Mouse (Mus musculus) heart, adult 2 months (tissue): ENCODE results near the gene Eprs. TPM values are rescaled to one million over a fixed set of nuclear protein-coding genes. Genes with fewer than 3 reads are reported as not detected.

ENCODE experiments used
- DNase-seq, 2 experiments: peaks; one replicate each; pipeline ENCODE4 v3.0.0; 2021
- H3K27ac ChIP-seq: fragments of 200-600 bp; 2 replicates; pipeline ENCODE4 v1.8.1; 2022
- H3K27me3 ChIP-seq: fragments of 200-500 bp; 2 replicates; pipeline ENCODE4 v1.6.1; 2012; ENCODE audit warnings: mild to moderate bottlenecking, low read length, inconsistent platforms, mixed read lengths; ENCODE audit not compliant: control insufficient read depth, insufficient read depth
- H3K36me3 ChIP-seq: fragments of 200-500 bp; 2 replicates; pipeline ENCODE4 v1.6.1; 2012; ENCODE audit warnings: low read length, inconsistent platforms; ENCODE audit not compliant: control insufficient read depth, insufficient read depth
- H3K4me1 ChIP-seq: fragments of 200-500 bp; 2 replicates; pipeline ENCODE4 v1.6.1; 2011; ENCODE audit warnings: low read length; ENCODE audit not compliant: control insufficient read depth, insufficient read depth
- H3K4me3 ChIP-seq: fragments of 200-600 bp; 2 replicates; pipeline ENCODE4 v1.8.1; 2022
- H3K79me2 ChIP-seq: fragments of 200-500 bp; replicated peaks from 2 replicates; pipeline ENCODE4 v1.6.1; 2012; ENCODE audit warnings: mild to moderate bottlenecking, inconsistent platforms, low read length, moderate library complexity, mixed read lengths; ENCODE audit not compliant: control insufficient read depth, insufficient read depth
- H3K9ac ChIP-seq: fragments of 200-500 bp; 2 replicates; pipeline ENCODE4 v1.6.1; 2012; ENCODE audit warnings: low read depth, mild to moderate bottlenecking, control low read depth, inconsistent platforms, low read length, mixed read lengths
- CTCF ChIP-seq: fragments of 200-600 bp; IDR thresholded peaks from 2 replicates; pipeline ENCODE4 v1.8.1; 2022; ENCODE audit warnings: antibody characterized with exemption, mild to moderate bottlenecking, moderate library complexity
- EP300 ChIP-seq: fragments of 200-500 bp; IDR thresholded peaks from 2 replicates; pipeline ENCODE4 v1.6.1; 2011; ENCODE audit warnings: low read depth, low read length, control low read depth; ENCODE audit not compliant: insufficient read depth
- POLR2A ChIP-seq: fragments of 200-500 bp; IDR thresholded peaks from 2 replicates; pipeline ENCODE4 v1.6.1; 2011; ENCODE audit warnings: mild to moderate bottlenecking, low read depth, low read length, control low read depth; ENCODE audit not compliant: insufficient read depth
- WGBS: fragments of 180-500 bp; shearing (Covaris S2); methylation state at CpG from one replicate; pipeline ENCODE4 v1.1.7; 2018; 5-methylcytosine and 5-hydroxymethylcytosine counted together
- intact Hi-C: fragments of 180-260 bp; cut with DNase I; formaldehyde crosslinking; loops from one replicate; pipeline ENCODE4 v1.15.1; 2025
- polyA plus RNA-seq: library from polyadenylated mRNA; depleted of rRNA; stranded (reverse); fragments of >200 nt; gene quantifications from 2 replicates; pipeline ENCODE4 v1.2.3, GENCODE M21; 2012
- total RNA-seq, 2 experiments: library from RNA; stranded (reverse); gene quantifications; 2 replicates each; pipeline ENCODE4 v1.2.3; 2021

Eprs gene
- total and polyA plus RNA-seq, 3 experiments = 11.0 to 85.2 (median 63.9) TPM

DNA sequence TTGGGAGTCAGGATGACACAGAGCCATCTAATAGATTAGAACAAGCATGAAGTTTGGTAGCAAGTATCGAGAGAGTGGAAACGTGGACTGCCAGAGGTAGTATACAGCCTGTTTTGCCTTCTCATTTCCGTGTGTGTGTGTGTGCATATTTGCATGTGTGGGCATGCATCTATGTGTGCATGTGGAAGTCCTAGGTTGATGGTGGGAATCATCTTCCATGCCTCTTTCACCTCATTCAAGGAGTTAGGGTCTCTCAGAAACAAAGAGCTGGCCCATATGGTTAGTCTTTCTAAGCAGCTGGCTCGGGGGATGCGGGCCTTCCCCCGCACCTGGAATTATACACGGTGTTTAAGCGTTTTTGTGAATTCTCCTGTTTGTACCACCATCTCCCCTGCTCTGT lies 33.0 kb upstream of the Eprs start:
- Histone ChIP-seq H3K9ac (no peak overlapping the region), H3K27me3 (no peaks in the 10 kb centered on the region), H3K4me1 (peaks cover 3% of the 10 kb centered on the region), H3K27ac (peak overlapping the region; percentile 98), H3K36me3 (no peaks in the 10 kb centered on the region), H3K79me2 (no peaks in the 10 kb centered on the region), H3K4me3 (no peak overlapping the region)
- intact Hi-C loops = loop anchor here (5.0 kb wide), 1 partner anchor 128 kb away; the partner anchor contains the start of gene Rab3gap2
- no peak for DNase-seq
- WGBS = 89% methylated on average over 8 of the region's 8 CpGs
- no peak for TF ChIP-seq CTCF
- no peak for TF ChIP-seq POLR2A
- TF ChIP-seq EP300 = no peak

DNA sequence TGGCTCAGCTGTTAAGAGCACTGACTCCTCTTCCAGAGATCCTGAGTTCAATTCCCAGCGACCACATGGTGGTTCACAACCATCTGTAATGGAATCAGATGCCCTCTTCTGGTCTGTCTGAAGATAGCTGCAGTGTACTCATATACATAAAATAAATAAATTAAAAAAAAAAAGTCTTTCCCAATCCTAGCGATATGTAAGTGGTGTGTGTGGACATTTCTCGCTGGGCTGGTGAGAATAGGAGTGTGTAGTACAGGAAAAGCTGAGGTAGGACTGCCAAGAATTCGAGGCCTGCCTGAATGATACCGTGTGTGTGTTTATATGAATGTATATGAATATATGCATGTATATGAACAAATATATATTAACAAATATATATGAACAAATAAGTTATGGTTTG lies 31.5 kb upstream of the Eprs start:
- H3K27me3 ChIP-seq = no peaks in the 10 kb centered on the region
- H3K4me3 ChIP-seq = peak overlapping the region; percentile 72; the same call in 1 of the 2 replicates
- TF ChIP-seq CTCF (no peak), EP300 (no peak), POLR2A (no peak)
- WGBS = 44% methylated on average over 5 of the region's 5 CpGs
- no peaks in the 10 kb centered on the region for H3K79me2 ChIP-seq
- intact Hi-C loops = no loop called here
- peak overlapping the region; percentile 94 for H3K27ac ChIP-seq
- DNase-seq = no peak
- H3K36me3 ChIP-seq = no peaks in the 10 kb centered on the region
- H3K4me1 ChIP-seq = peaks cover 3% of the 10 kb centered on the region
- no peak overlapping the region for H3K9ac ChIP-seq

DNA sequence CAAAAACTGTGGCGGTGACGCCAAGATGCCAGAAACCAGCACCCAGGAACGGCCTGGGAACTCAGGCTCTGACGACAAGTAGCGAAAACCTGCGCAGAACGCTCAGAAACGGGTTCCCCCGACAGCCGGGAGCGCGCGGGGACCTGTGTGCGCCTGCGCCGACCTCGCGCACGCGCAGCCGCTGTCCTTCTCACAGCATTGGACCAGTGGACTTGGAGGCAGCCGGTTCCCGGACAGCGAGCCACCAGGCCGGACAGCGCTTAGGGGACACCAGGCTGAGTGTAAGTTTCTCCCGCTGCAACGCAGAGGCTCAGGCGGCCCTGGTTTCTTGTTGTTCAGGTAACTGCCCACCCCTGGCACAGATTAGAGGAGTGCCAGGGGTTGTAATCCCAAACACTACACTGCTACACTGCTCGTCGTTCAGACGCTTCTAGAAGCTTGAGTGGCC lies 30.8 kb upstream of the Eprs start, which contains the start of gene Bpnt1:
Gene Bpnt1 (plus strand): TSS at position 167 of the 448 bp plus-strand sequence.
- peak within 1 kb of the TSS; percentile 72 for H3K4me3 ChIP-seq
- no peaks in the 10 kb centered on the region for H3K36me3 ChIP-seq

DNA sequence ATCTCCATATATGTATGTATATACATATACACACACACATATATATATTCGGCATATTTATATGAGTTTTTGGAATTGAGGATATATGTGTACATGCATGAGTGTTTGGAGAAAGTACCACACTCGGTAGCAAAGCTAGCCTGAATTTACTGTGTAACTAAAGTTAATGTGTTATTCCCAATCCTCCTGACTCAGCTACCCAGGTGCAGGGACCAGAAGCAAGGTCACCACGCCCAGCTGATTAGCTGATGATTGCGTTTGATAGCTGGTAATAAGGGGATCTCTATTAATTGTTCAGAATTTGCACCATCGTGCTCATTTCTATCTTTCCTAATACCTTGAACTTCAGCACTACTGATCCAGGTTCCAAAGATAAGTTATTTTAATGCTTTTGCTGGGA lies 29.2 kb upstream of the Eprs start:
- Histone ChIP-seq H3K36me3 (no peaks in the 10 kb centered on the region), H3K27ac (no peak overlapping the region), H3K4me1 (peaks cover 3% of the 10 kb centered on the region), H3K4me3 (no peak overlapping the region), H3K27me3 (no peaks in the 10 kb centered on the region), H3K9ac (no peak overlapping the region), H3K79me2 (peaks cover 2% of the 10 kb centered on the region; the same call in 1 of the 2 replicates)
- WGBS = 85% methylated on average over 5 of the region's 5 CpGs
- no peak for DNase-seq
- intact Hi-C loops = loop anchor here (2.0 kb wide), 1 partner anchor 29 kb away; the partner anchor contains the start of gene Eprs
- TF ChIP-seq EP300 (no peak), POLR2A (no peak), CTCF (no peak)

More for the DNA sequence above, 30.8 kb upstream of the Eprs start, which contains the start of gene Bpnt1:
- DNase-seq = peak; percentile 91 to 94
- Histone ChIP-seq H3K27me3 (no peaks in the 10 kb centered on the region), H3K4me1 (peaks cover 3% of the 10 kb centered on the region), H3K9ac (peak within 1 kb of the TSS; percentile 89), H3K27ac (peak within 1 kb of the TSS; percentile 94), H3K79me2 (no peaks in the 10 kb centered on the region)
- whole genome bisulfite sequencing = under 1% methylated on average over 32 of the region's 32 CpGs
- intact Hi-C loops = loop anchor here (2.0 kb wide), 1 partner anchor 31 kb away; the partner anchor contains the start of gene Eprs
- no peak for TF ChIP-seq EP300
- TF ChIP-seq POLR2A = peak; percentile 96

DNA sequence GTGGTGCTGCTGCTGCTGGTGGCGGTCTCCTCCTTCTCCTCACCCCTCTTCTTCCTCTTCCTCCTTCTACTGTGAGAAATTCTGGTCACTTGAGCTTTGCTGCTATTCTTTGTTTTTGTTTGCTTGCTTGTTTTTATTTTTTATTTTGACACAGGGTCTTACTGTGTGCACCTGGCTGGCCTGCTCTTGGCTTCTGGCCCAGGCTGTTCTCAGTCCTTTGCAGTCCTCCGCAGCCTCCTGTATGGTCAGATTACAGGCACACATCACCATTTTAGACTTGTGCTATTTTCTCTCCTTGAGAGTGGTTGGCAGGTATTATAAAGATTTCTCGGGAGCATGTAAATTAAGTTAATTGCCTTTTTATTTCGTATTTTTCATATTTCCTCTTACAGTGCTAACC lies 28.7 kb upstream of the Eprs start:
- Histone ChIP-seq H3K4me1 (peaks cover 3% of the 10 kb centered on the region), H3K9ac (no peak overlapping the region), H3K79me2 (peaks cover 2% of the 10 kb centered on the region; the same call in 1 of the 2 replicates), H3K4me3 (no peak overlapping the region), H3K27me3 (no peaks in the 10 kb centered on the region), H3K27ac (no peak overlapping the region), H3K36me3 (no peaks in the 10 kb centered on the region)
- intact Hi-C loops = no loop called here
- 73% methylated on average over 4 of the region's 4 CpGs for WGBS
- TF ChIP-seq CTCF (no peak), POLR2A (no peak), EP300 (no peak)
- DNase-seq = no peak

DNA sequence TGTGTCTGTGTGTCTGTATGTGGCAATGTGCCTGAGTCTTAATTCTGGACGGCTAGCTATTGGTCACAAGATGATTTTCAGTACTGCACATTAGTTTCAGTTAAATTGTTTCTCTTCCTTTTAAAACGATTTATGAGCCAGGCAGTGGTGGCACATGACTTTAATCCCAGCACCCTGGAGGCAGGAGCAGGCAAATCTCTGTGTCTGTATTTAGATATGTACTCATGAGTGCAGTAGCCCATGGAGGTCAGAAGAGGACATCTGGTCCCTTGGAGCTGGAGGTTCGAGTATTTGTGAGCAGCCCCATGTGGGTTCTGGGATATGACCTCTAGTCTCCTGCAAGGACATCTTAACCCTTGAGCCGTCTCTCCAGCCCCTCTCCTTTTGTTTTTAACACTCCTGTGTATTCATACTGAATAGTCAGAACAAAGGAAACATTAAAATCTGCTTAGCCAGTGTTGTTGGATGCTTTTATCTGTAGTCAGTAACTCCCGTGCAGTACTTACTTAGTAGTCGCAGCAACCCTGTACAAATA lies 27.5 kb upstream of the Eprs start:
- 58% methylated on average over 6 of the region's 6 CpGs for WGBS
- intact Hi-C loops = no loop called here
- peaks cover 2% of the 10 kb centered on the region; the same call in 1 of the 2 replicates for H3K79me2 ChIP-seq

More for the DNA sequence above, 27.5 kb upstream of the Eprs start:
- no peak overlapping the region for H3K27ac ChIP-seq
- TF ChIP-seq CTCF (no peak), EP300 (no peak), POLR2A (no peak)
- no peak overlapping the region for H3K9ac ChIP-seq
- H3K27me3 ChIP-seq = no peaks in the 10 kb centered on the region
- H3K36me3 ChIP-seq = no peaks in the 10 kb centered on the region
- DNase-seq = no peak
- no peak overlapping the region for H3K4me3 ChIP-seq
- H3K4me1 ChIP-seq = peaks cover 1% of the 10 kb centered on the region; the same call in 1 of the 2 replicates
